Mouse (Mus musculus) MEL (cell line): ENCODE measurements around the gene Gpr146. TPM values are rescaled to one million over a fixed set of nuclear protein-coding genes. Genes with fewer than 3 reads are reported as not detected.
A peak's percentile ranks its signal among the peaks of the same experiment; 100 is the strongest.

ENCODE experiments used
- DNase-seq: peaks from one replicate; pipeline ENCODE4 v3.0.0; 2011; ENCODE audit warnings: low read depth, low spot score
- H3K27ac ChIP-seq: 2 replicates; pipeline ENCODE4 v1.5.1; 2012; ENCODE audit warnings: low read depth, mild to moderate bottlenecking, control low read depth, low read length, moderate library complexity; ENCODE audit not compliant: control insufficient read depth
- H3K27me3 ChIP-seq, 2 experiments: fragments of 150-350 bp in 1 of 2; sonication (generic) in 1 of 2; 2 replicates each; pipeline ENCODE4 v1.6.1; 2012; ENCODE audit warnings: low read length in 2 of 2, mild to moderate bottlenecking in 2 of 2, improper control_type of control experiment in 1 of 2, moderate library complexity in 1 of 2; ENCODE audit not compliant: insufficient read depth in 2 of 2, control insufficient read depth in 1 of 2
- H3K36me3 ChIP-seq, 2 experiments: 2 replicates each; pipeline ENCODE4 v1.6.1; 2012 to 2014; ENCODE audit warnings: low read length in 2 of 2, improper control_type of control experiment in 1 of 2, inconsistent platforms in 1 of 2, mild to moderate bottlenecking in 1 of 2; ENCODE audit not compliant: insufficient read depth in 2 of 2, control insufficient read depth in 1 of 2
- H3K4me1 ChIP-seq, 2 experiments: fragments of 150-350 bp in 1 of 2; sonication (generic) in 1 of 2; 2 replicates each; pipeline ENCODE4 v1.6.1; 2012; ENCODE audit warnings: low read length in 2 of 2, improper control_type of control experiment in 1 of 2, mild to moderate bottlenecking in 1 of 2; ENCODE audit not compliant: insufficient read depth in 2 of 2, control insufficient read depth in 1 of 2
- H3K4me3 ChIP-seq, 2 experiments: fragments of 150-350 bp in 1 of 2; sonication (generic) in 1 of 2; 2 replicates each; pipeline ENCODE4 v1.5.1; 2012; ENCODE audit warnings: low read depth in 2 of 2, low read length in 2 of 2, mild to moderate bottlenecking in 2 of 2, moderate library complexity in 2 of 2, control low read depth in 1 of 2, improper control_type of control experiment in 1 of 2; ENCODE audit not compliant: control insufficient read depth in 1 of 2, insufficient read depth in 1 of 2
- H3K79me2 ChIP-seq: 2 replicates; pipeline ENCODE4 v1.6.1; 2012; ENCODE audit warnings: mild to moderate bottlenecking, low read length, moderate library complexity; ENCODE audit not compliant: control insufficient read depth, poor library complexity, insufficient read depth
- H3K9ac ChIP-seq: 2 replicates; pipeline ENCODE4 v1.6.1; 2012; ENCODE audit warnings: low read depth, mild to moderate bottlenecking, control low read depth, low read length, moderate library complexity; ENCODE audit not compliant: control insufficient read depth, poor library complexity, severe bottlenecking
- H3K9me3 ChIP-seq: fragments of 150-350 bp; sonication (generic); replicated peaks from 2 replicates; pipeline ENCODE4 v1.6.1; 2012; ENCODE audit warnings: mild to moderate bottlenecking, low read length, improper control_type of control experiment, moderate library complexity; ENCODE audit not compliant: insufficient read depth
- CHD2 ChIP-seq: IDR thresholded peaks from 2 replicates; pipeline ENCODE4 v1.6.1; 2011; ENCODE audit warnings: low read length, improper control_type of control experiment
- CTCF ChIP-seq, 3 experiments: IDR thresholded peaks in 2 of 3; conservative IDR thresholded peaks in 1 of 3; 2 replicates each; pipeline ENCODE4 v1.5.1; 2011 to 2012; ENCODE audit warnings: low read length in 3 of 3, low read depth in 2 of 3, mild to moderate bottlenecking in 2 of 3, improper control_type of control experiment in 1 of 3, inconsistent platforms in 1 of 3, mixed read lengths in 1 of 3, moderate library complexity in 1 of 3; ENCODE audit not compliant: control insufficient read depth in 1 of 3, insufficient read depth in 1 of 3, poor library complexity in 1 of 3, severe bottlenecking in 1 of 3
- EP300 ChIP-seq, 2 experiments: IDR thresholded peaks; 2 replicates each; pipeline ENCODE4 v1.6.1; 2011; ENCODE audit warnings: improper control_type of control experiment in 2 of 2, low read length in 2 of 2, low read depth in 1 of 2, mild to moderate bottlenecking in 1 of 2
- ETS1 ChIP-seq: IDR thresholded peaks from 2 replicates; pipeline ENCODE4 v1.6.1; 2012; ENCODE audit warnings: low read depth, mild to moderate bottlenecking, inconsistent platforms, low read length, improper control_type of control experiment, moderate library complexity
- KAT2A ChIP-seq: conservative IDR thresholded peaks from 2 replicates; pipeline ENCODE4 v1.6.1; 2012; ENCODE audit warnings: low read depth, low read length, improper control_type of control experiment, inconsistent platforms
- MAFK ChIP-seq: IDR thresholded peaks from 2 replicates; pipeline ENCODE4 v1.6.1; 2011; ENCODE audit warnings: low read depth, mild to moderate bottlenecking, low read length, improper control_type of control experiment, borderline replicate concordance
- MAX ChIP-seq: IDR thresholded peaks from 2 replicates; pipeline ENCODE4 v1.6.1; 2011; ENCODE audit warnings: low read length, improper control_type of control experiment
- MAZ ChIP-seq: IDR thresholded peaks from 2 replicates; pipeline ENCODE4 v1.6.1; 2012; ENCODE audit warnings: low read depth, mild to moderate bottlenecking, inconsistent platforms, low read length, improper control_type of control experiment
- MXI1 ChIP-seq: IDR thresholded peaks from 2 replicates; pipeline ENCODE4 v1.6.1; 2011; ENCODE audit warnings: mild to moderate bottlenecking, low read depth, low read length, improper control_type of control experiment
- NELFE ChIP-seq: IDR thresholded peaks from 2 replicates; pipeline ENCODE4 v1.6.1; 2011; ENCODE audit warnings: low read depth, low read length, improper control_type of control experiment
- NRF1 ChIP-seq: IDR thresholded peaks from 2 replicates; pipeline ENCODE4 v1.6.1; 2014; ENCODE audit warnings: low read depth, mild to moderate bottlenecking, inconsistent platforms, low read length, improper control_type of control experiment, moderate library complexity; ENCODE audit not compliant: poor library complexity, insufficient read depth, severe bottlenecking
- POLR2AphosphoS5 ChIP-seq: IDR thresholded peaks from 2 replicates; pipeline ENCODE4 v1.6.1; 2012; ENCODE audit warnings: low read depth, borderline replicate concordance, mild to moderate bottlenecking, inconsistent platforms, low read length, moderate library complexity, mixed read lengths
- RAD21 ChIP-seq: IDR thresholded peaks from 2 replicates; pipeline ENCODE4 v1.6.1; 2011; ENCODE audit warnings: mild to moderate bottlenecking, low read depth, low read length, improper control_type of control experiment
- SIN3A ChIP-seq: IDR thresholded peaks from 2 replicates; pipeline ENCODE4 v1.6.1; 2012; ENCODE audit warnings: low read length, improper control_type of control experiment, inconsistent platforms
- SMC3 ChIP-seq: IDR thresholded peaks from 2 replicates; pipeline ENCODE4 v1.6.1; 2011; ENCODE audit warnings: low read depth, low read length, improper control_type of control experiment
- TCF12 ChIP-seq: IDR thresholded peaks from 2 replicates; pipeline ENCODE4 v1.6.1; 2014; ENCODE audit warnings: low read depth, mild to moderate bottlenecking, inconsistent platforms, low read length, improper control_type of control experiment, moderate library complexity
- UBTF ChIP-seq: IDR thresholded peaks from 2 replicates; pipeline ENCODE4 v1.6.1; 2012; ENCODE audit warnings: low read depth, mild to moderate bottlenecking, inconsistent platforms, low read length, improper control_type of control experiment, moderate library complexity, borderline replicate concordance; ENCODE audit not compliant: insufficient read depth
- ZC3H11A ChIP-seq: IDR thresholded peaks from 2 replicates; pipeline ENCODE4 v1.6.1; 2012; ENCODE audit warnings: low read depth, mild to moderate bottlenecking, inconsistent platforms, low read length, improper control_type of control experiment
- ZKSCAN1 ChIP-seq: IDR thresholded peaks from 2 replicates; pipeline ENCODE4 v1.6.1; 2012; ENCODE audit warnings: low read depth, mild to moderate bottlenecking, inconsistent platforms, low read length, improper control_type of control experiment, moderate library complexity
- ZMIZ1 ChIP-seq: IDR thresholded peaks from 2 replicates; pipeline ENCODE4 v1.6.1; 2012; ENCODE audit warnings: low read depth, mild to moderate bottlenecking, inconsistent platforms, low read length, improper control_type of control experiment, moderate library complexity
- ZNF384 ChIP-seq: IDR thresholded peaks from 2 replicates; pipeline ENCODE4 v1.6.1; 2012; ENCODE audit warnings: low read depth, mild to moderate bottlenecking, inconsistent platforms, low read length, improper control_type of control experiment
- polyA plus RNA-seq, 2 experiments: library from polyadenylated mRNA; stranded (reverse) in 1 of 2; unstranded in 1 of 2; fragments of >175 nt in 1 of 2; fragments of >200 nt in 1 of 2; gene quantifications; 2 replicates each; pipeline versions ENCODE4 v1.2.1 to v1.2.4; 2012; ENCODE audit warnings: low replicate concordance in 2 of 2, low read depth in 1 of 2; ENCODE audit not compliant: insufficient read length in 2 of 2, insufficient read depth in 1 of 2, missing spikeins in 1 of 2
- total RNA-seq: library from RNA; depleted of rRNA; stranded (reverse); fragments of 300-350 nt; gene quantifications from 2 replicates; pipeline ENCODE4 v1.2.3, GENCODE M21; 2012

Gpr146 gene
- total and polyA plus RNA-seq, 3 experiments, result 0.92 to 4.5 TPM; not detected in 1

- Histone ChIP-seq H3K36me3 (no peaks in the 10 kb centered on the region), H3K27ac (no peak within 1 kb of the TSS), H3K79me2 (no peaks in the 10 kb centered on the region), H3K9me3 (no peaks in the 10 kb centered on the region), H3K9ac (0 out of 2 replicates have a peak within 1 kb of the TSS, but pooled peaks have one; percentile 29), H3K4me3 (no peak within 1 kb of the TSS), H3K4me1 (no peaks in the 10 kb centered on the region), H3K27me3 (no peaks in the 10 kb centered on the region)
- DNase-seq, result no peak
- no peak for TF ChIP-seq MAX
- no peak for TF ChIP-seq MAFK
- TF ChIP-seq POLR2AphosphoS5, result no peak
- no peak for TF ChIP-seq CHD2
- TF ChIP-seq EP300 (IDR thresholded peaks at IDR 0.05; ENCODE audit: low read depth in 1 of 2, low read length in 2 of 2), result no peak
- no peak for TF ChIP-seq UBTF
- TF ChIP-seq ZNF384, result no peak
- no peak for TF ChIP-seq NELFE
- no peak for TF ChIP-seq KAT2A
- TF ChIP-seq NRF1, result no peak
- TF ChIP-seq ETS1, result no peak
- no peak for TF ChIP-seq ZMIZ1
- TF ChIP-seq TCF12, result no peak
- no peak for TF ChIP-seq MXI1
Observed at GRCm38 (mm10) chr5:139352317-139352716, 25.2 kb upstream of the Gpr146 start, which contains the start of gene Cyp2w1. TSS of gene Cyp2w1 (plus strand) at chr5:139352617.

GRCm38 (mm10) chr5:139353496-139353895, 24.0 kb upstream of the Gpr146 start:
- Histone ChIP-seq H3K4me3 (no peak overlapping the region), H3K9me3 (no peaks in the 10 kb centered on the region), H3K9ac (0 out of 2 replicates have a peak overlapping the region, but pooled peaks have one; percentile 29), H3K27ac (no peak overlapping the region), H3K4me1 (no peaks in the 10 kb centered on the region), H3K27me3 (no peaks in the 10 kb centered on the region), H3K36me3 (no peaks in the 10 kb centered on the region), H3K79me2 (no peaks in the 10 kb centered on the region)
- DNase-seq, result peak; percentile 83
- TF ChIP-seq TCF12 (peak; percentile 28; the same call in 1 of the 2 replicates), CTCF (IDR thresholded peaks at IDR 0.05 in 2 of 3, conservative IDR thresholded peaks at IDR 0.05 in 1 of 3; ENCODE audit: control insufficient read depth in 1 of 3, insufficient read depth in 1 of 3, low read depth in 2 of 3, low read length in 3 of 3, poor library complexity in 1 of 3, severe bottlenecking in 1 of 3) (peak; percentile 64 to 86 (median 76)), ZKSCAN1 (no peak), SMC3 (peak; percentile 88), ZC3H11A (peak; percentile 58), MAZ (peak; percentile 49; the same call in 1 of the 2 replicates), RAD21 (peak; percentile 57), POLR2AphosphoS5 (no peak), ZNF384 (peak; percentile 76), SIN3A (no peak), KAT2A (no peak)
